Mouse (Mus musculus): ENCODE data around the gene Duoxa2.

- no peak for TF ChIP-seq CTCF (IDR thresholded peaks at IDR 0.05; ENCODE audit: low read depth)
- TF ChIP-seq EP300 (IDR thresholded peaks at IDR 0.05; ENCODE audit: low read depth): no peak
Observed at GRCm38 (mm10) chr2:122297271-122298095, 1.2 kb upstream of the Duoxa2 start.

Data from heart, postnatal 0 days (tissue).